Mouse (Mus musculus) layer of hippocampus, postnatal 25 days (tissue): Measurements from ENCODE around the gene Ptpn3. TPM values are rescaled to one million over a fixed set of nuclear protein-coding genes. Genes with fewer than 3 reads are reported as not detected.

Source experiments
- DNase-seq, 2 experiments: peaks; one replicate each; pipeline ENCODE4 v3.0.0; 2022; ENCODE audit warnings: mixed read lengths in 2 of 2, low spot score in 1 of 2; ENCODE audit errors: extremely low spot score in 1 of 2
- total RNA-seq, 2 experiments: library from RNA; stranded (reverse); gene quantifications; 2 replicates each; pipeline ENCODE4 v1.2.3; 2021

Gene Ptpn3
- total RNA-seq, 2 experiments from 2014 or later = 73.1 to 84.5 TPM

DNA sequence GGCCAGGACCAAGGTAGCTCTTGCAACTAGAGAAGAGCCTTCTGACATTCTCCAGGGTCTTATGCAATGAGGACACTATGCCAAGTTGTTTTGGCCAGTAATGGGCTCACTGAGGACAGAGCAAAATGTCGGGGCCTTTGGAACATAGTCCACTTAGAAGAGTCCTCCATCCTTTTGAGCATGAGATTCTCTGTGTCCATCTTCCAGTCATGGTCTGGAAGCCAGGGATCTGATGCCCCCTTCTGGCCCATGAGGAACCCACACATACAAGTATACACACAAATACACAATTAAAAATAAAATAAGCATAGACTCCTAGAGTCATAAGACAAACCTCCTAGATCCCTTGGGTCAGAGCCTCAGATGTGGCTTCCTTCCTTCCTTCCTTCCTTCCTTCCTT is 120.1 kb downstream of the Ptpn3 start:
- DNase-seq = peak in 1 of 2 experiments; percentile 19

DNA sequence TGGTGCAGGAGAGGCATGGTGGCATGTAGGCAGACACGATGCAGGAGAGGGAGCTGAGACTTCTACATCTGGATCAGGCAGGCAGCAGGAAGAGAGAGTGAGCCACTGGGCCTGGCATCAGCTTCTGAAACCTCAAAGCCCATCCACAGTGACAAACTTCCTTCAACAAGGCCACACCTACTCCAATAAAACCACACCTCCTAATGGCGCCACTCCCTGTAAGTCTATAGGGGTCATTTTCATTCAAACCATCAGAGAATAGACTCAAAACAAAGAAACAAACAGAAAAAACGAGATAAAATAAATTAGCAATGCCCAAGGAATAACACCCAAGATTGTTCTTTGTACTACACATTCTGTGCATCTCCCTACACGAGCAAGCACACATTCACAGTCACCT is 122.8 kb downstream of the Ptpn3 start:
- no peak for DNase-seq

DNA sequence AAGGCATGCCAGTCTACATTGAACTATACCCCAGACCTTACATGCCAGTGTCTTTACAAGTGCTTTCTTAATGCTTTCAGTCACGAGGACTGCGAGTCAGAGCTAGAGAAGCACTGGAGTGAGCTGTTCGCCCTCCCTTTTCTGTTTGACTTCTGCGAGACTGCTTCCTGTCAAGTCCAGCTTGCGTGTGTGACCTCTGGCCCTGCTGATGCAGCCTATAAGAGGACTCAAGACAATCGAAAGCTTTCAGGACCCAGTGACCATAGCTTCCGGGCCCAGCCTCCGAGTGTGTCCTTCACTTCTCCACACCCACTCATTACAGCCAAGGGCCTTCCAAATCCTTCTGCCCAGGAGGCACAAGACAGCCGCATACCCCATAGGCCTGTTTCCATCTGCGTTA is 126.3 kb downstream of the Ptpn3 start:
- no peak for DNase-seq

GRCm38 (mm10) chr4:57172861-57173260 is 128.8 kb downstream of the Ptpn3 start:
- no peak for DNase-seq

- no peak for DNase-seq
These were observed 129.8 kb downstream of the Ptpn3 start for GRCm38 (mm10) chr4:57171817-57172216.

GRCm38 (mm10) chr4:57168680-57169079 is 133.0 kb downstream of the Ptpn3 start:
- DNase-seq = no peak

DNA sequence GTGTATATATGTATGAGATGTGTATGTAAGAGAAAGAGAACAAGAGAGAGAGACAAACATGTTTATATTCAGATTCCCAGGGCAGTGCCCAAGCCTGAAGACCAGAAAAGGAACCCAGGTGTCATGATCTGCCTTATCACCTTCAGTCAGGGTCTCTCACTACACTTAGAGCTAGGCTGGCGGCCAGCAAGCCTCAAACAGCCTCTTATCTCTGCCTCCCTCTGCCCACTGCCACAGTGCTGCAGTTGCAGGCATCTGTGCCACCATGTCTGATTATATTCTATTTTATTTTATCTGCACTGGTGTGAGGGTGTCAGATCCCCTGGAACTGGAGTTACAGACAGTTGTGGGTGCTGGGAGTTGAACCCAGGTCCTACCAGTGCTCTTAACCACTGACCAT is 133.4 kb downstream of the Ptpn3 start:
- DNase-seq = no peak

DNA sequence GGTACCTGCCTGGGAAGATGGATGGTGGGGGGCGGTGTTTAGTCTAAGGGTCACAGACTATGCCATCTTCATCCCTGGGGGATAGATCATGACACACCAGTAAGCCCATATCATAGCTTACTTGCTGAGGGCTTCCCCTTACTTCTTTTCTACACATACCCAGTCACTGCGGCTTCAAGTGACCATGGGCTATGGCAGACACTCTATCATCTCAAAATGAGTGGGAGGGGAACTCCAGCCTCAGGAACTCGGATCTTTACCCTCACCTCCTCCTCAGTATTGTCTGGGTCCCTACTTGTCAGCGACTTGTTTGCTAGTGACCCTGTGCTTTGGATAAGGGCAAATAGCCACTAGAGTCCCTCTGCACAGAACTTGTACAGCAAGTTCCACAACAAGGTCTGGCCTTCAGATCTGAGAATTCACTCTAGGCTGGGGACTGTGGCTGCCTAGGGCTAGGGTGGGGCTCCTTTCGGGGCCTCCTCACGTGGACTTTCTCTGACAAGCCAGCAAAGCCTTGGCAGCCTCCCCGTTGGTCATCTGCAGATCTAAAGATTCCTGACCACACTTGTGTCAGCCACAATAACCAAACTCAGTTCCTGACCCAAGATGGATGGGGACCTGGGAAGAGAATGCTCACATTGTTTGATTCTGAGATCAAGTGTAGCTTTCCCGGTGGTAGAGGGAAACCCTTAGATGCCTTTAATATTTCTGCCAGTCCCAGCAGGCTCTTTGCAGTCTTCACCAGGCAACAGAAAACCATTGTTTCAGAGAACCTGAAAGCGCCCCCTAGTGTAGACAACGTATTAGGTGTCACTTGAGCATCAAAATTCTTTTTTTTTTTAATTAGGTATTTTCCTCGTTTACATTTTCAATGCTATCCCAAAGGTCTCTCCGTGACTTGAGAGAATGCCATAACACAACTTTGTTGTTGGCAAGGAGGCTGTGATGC is 134.4 kb downstream of the Ptpn3 start:
- no peak for DNase-seq

GRCm38 (mm10) chr4:57165654-57166053 is 136.0 kb downstream of the Ptpn3 start:
- no peak for DNase-seq

DNA sequence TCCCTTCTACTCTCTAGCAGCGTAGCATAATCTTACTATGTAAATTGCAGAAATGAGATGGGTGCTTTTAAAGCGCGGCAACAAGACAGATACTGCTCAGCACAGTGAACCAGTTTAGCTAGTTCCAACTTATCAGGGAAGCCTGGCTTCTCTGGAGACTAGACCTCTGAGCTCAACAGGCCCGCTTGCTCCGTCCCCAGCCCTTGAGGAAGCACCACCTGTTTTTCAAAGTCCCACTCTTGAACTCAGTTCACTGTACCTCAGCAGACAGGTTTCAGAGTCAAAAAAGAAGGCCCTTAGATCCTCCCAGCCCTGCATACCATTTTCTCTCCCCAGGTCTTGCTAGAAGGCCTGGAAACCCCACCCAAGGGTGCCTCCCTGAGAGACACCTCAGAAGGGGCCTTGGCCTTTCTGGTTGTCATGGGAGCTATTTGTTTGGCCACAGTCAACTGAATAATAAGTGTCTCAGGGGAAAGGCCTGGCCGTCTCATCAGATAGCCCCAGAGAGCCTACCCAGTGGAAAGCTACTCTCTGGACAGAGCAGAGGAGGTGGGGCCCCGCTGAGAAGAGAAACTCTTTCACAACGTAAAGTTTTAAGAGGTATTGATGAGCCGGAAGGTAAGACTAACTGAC is 136.9 kb downstream of the Ptpn3 start:
- no peak for DNase-seq

GRCm38 (mm10) chr4:57162789-57163722 is 138.6 kb downstream of the Ptpn3 start:
- no peak for DNase-seq

DNA sequence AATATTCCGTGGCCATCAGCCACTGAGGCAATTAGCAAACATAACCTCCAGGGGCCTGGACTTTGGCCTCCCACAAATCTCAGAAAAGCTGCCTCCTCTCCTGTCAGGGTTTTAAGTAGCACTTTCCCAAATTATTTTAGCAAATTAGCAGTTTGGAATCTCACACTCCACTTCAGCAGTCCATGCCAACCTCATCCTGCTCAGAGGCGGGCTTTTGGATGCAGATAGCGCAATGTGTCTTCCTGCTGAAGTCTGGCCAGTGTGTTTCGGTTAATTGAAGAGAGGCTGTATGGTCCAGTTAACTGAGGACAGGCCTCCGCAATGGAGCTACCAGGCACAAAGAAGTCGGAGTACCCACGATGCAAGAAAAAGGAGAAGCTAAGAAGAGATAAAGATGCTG is 141.1 kb downstream of the Ptpn3 start:
- no peak for DNase-seq

- no peak for DNase-seq
These were observed 145.0 kb downstream of the Ptpn3 start for GRCm38 (mm10) chr4:57156549-57157169.

DNA sequence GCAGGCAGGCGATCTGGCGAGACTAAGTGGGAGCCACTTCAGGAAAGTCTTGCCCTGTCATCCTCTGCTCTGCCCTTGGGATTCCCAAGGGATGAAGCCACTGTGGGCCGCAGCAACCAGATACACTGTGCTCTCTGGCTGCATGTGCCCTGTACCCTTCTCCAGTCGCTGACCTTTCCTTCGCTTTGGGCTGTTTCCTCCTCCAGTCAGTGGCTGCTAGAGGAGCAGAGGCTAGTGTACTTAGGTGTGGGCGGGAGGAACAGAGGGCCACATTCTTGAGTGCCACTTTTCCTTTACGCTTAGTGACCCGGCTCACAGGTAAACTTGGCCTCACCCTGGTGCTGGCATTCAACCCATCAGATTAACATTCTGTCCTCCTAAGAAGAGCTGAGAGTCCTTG is 147.8 kb downstream of the Ptpn3 start:
- no peak for DNase-seq

DNA sequence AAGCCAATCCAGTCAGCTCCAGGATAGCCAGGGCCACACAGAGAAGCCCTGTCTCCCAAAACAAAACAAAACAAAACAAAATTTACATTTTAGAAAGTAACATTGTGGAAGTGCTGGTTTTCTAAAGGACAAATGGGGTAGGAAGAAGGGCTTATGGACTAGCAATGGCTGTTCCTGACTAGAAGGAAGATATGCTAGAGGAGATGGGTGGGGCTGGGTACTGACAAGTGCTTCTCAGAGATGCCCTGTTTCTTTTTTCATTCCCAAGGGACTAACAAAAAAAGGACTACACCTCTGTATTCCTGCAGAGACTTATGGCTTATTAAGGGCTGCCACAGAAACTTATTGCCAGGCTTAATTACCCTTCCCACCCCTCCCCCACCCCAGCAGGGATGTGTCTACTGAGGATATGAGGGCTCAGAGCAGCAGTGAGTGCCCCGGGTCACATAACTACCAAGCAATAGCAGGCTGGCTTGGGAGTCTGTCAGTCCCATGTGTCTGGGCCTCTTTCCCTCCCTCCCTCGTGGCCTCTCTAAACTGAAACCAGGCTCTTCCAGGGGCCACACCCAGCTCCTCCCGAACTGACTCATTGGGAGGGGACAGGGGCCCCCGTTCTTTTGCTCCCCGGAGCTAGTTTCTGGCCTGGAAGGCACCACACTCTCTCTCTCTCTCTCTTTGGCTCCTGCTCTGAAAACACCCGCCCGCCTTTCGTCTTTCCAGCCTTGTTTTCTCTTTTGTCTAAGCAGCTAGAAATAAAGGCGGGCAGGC is 148.4 kb downstream of the Ptpn3 start:
- no peak for DNase-seq

DNA sequence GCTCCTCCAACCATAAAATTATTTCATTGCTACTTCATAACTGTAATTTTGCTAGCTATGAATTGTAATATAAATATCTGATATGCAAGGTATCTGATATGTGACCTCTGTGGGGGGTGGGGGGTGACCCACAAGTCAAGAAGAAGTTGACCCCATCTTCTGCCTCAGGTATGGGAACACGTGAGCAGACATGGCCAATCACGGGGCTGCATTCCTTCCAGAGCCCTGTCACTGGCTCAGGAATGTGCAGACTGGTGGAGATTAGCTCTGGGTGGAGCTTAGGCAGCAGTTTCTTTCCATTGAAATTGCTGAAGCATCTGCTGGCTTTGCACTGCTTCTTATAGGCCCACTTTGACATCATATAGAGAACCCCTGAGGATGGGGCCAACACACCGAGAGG is 153.5 kb downstream of the Ptpn3 start:
- no peak for DNase-seq

GRCm38 (mm10) chr4:57143026-57143937 is 158.4 kb downstream of the Ptpn3 start, which contains the start of gene Epb41l4b:
Gene Epb41l4b, minus strand, starts transcription at chr4:57143437.
- DNase-seq = peak; percentile 80 to 82

- DNase-seq = no peak
These were observed 159.1 kb downstream of the Ptpn3 start for GRCm38 (mm10) chr4:57142374-57143025.
